Mouse (Mus musculus): Measurements from ENCODE around the gene Lypd4. TPM values are rescaled to one million over a fixed set of nuclear protein-coding genes. Genes with fewer than 3 reads are reported as not detected.
"Not testable (repeated sequence)": the region's sequence is repeated elsewhere in the genome, so short reads cannot be mapped to it uniquely, and the experiment has no call there.

Gene Lypd4
- polyA plus RNA-seq, 1 experiment from 2014 or later: not detected

DNA sequence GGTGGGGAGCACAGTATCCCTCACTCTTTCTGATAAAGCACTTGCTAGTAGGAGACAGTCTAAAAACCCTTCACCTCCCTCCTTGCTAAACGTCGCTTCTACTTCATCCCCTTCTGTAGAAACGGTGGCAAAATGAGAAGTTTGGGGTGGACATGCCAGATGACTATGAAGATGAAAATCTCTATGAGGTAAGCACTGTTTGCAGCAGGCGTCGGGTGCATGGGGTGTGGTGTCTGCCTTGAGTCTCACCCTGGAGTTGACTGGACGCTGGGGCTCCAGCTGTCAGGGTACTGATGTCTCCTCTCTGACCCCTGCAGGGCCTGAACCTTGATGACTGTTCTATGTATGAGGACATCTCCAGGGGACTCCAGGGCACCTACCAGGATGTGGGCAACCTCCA, 31.4 kb upstream of the Lypd4 start:
- Histone ChIP-seq H3K9ac (no peak overlapping the region), H3K4me3 (no peak overlapping the region), H3K36me3 (no peaks in the 10 kb centered on the region), H3K27ac (no peak overlapping the region), H3K4me2 (no peak overlapping the region), H3K27me3 (no peaks in the 10 kb centered on the region), H3K4me1 (peaks cover 29% of the 10 kb centered on the region), H3K9me3 (no peaks in the 10 kb centered on the region)
- WGBS: 63% methylated on average over 6 of the region's 6 CpGs
- no peak for ATAC-seq (ENCODE audit: borderline replicate concordance, extremely low read depth, low FRiP score, low TSS enrichment)

DNA sequence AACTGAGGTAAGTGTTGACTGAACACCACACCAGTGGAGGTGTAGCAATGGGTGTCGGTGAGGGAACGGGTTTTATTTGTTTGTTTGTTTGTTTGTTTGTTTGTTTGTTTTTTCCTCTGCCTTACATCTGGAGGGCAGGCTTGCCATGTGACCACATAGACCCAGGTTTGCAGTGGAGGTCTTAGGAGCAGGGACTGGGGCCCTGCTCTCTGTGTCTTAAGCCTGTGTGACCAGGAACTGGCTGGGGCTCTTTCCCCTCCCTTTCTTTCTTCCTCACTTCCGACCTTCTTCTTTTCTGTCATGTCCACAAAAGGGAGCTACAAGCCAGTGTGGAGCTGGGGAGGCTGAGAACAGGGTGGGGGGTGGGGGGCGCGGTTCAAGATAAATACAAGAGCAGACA, 28.2 kb upstream of the Lypd4 start:
- Histone ChIP-seq H3K4me3 (no peak overlapping the region), H3K4me2 (no peak overlapping the region), H3K27me3 (no peaks in the 10 kb centered on the region), H3K27ac (no peak overlapping the region), H3K4me1 (peaks cover 8% of the 10 kb centered on the region), H3K36me3 (no peaks in the 10 kb centered on the region), H3K9ac (no peak overlapping the region), H3K9me3 (no peaks in the 10 kb centered on the region)
- no peak for ATAC-seq (ENCODE audit: borderline replicate concordance, extremely low read depth, low FRiP score, low TSS enrichment)
- WGBS: 63% methylated on average over 5 of the region's 5 CpGs

DNA sequence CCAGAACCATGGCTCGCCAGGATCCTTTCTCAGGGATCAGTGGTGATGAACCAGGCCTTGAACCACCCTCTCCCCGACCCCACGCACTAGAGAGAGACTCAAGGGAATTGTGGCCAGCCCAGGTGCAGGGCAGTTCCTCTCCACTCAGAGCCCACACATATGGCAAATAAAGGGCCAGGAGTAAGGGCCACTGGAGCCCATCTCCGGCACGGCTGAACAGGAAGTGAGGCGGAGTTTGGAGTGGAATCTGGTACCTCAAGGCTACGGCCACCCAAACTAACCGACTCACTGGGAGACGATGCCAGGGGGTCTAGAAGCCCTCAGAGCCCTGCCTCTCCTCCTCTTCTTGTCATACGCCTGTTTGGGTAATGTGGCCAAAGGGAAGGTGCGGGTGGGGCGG, 27.5 kb upstream of the Lypd4 start, which contains the start of gene Cd79a:
Cd79a (plus strand) TSS at position 158 of the 400 bp plus-strand sequence.
- Histone ChIP-seq H3K4me3 (no peak within 1 kb of the TSS), H3K27ac (no peak within 1 kb of the TSS), H3K4me2 (no peak within 1 kb of the TSS), H3K27me3 (no peaks in the 10 kb centered on the region), H3K4me1 (peaks cover 5% of the 10 kb centered on the region), H3K9ac (no peak within 1 kb of the TSS), H3K9me3 (no peaks in the 10 kb centered on the region), H3K36me3 (no peaks in the 10 kb centered on the region)
- 58% methylated on average over 12 of the region's 12 CpGs for WGBS
- ATAC-seq (ENCODE audit: borderline replicate concordance, extremely low read depth, low FRiP score, low TSS enrichment): no peak

DNA sequence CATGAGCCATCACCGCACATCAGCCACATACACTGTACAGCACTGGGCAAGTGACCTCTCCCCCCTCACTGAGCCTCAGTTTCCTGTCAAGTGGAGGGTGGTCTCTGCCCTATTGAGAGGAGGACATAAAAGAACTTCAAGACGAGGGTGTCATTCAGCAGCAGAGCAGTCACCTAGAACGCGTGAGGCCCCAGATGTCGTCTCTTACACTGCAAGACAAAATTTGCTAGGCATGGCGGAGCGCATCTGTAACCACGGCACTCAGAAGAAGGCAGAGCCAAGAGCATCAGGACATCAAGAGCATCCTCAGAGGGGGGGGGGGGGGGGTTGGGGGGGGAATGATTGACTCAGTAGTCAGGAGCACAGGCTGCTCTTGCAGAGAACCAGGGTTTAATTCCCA, 26.5 kb upstream of the Lypd4 start:
- no peak for ATAC-seq (ENCODE audit: borderline replicate concordance, extremely low read depth, low FRiP score, low TSS enrichment)
- H3K4me3 ChIP-seq: no peak overlapping the region
- H3K4me2 ChIP-seq: no peak overlapping the region
- H3K4me1 ChIP-seq: no peaks in the 10 kb centered on the region
- H3K9ac ChIP-seq: no peak overlapping the region
- no peaks in the 10 kb centered on the region for H3K9me3 ChIP-seq
- H3K36me3 ChIP-seq: peaks cover 3% of the 10 kb centered on the region
- WGBS: 81% methylated on average over 8 of the region's 8 CpGs
- no peak overlapping the region for H3K27ac ChIP-seq
- H3K27me3 ChIP-seq: no peaks in the 10 kb centered on the region

DNA sequence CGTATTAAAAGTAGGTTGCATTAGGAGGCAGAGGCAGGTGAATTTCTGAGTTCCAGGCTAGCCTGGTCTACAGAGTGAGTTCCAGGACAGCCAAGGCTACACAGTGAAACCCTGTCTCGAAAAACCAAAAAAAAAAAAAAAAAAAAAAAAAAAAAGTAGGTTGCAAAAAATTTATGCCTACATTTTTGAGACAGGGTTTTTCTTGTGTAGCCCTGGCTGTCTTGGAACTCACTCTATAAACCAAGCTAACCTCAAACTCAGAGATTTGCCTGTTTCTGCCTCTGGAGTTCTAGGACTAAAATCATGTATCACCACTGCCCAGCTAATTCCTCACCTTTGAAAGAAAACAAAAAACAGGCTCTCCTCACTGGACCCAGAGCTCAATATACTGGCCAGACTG, 26.0 kb upstream of the Lypd4 start:
- not testable (repeated sequence) for ATAC-seq (ENCODE audit: borderline replicate concordance, extremely low read depth, low FRiP score, low TSS enrichment); H3K4me1 ChIP-seq
- 83% methylated on average over 2 of the region's 2 CpGs for WGBS

DNA sequence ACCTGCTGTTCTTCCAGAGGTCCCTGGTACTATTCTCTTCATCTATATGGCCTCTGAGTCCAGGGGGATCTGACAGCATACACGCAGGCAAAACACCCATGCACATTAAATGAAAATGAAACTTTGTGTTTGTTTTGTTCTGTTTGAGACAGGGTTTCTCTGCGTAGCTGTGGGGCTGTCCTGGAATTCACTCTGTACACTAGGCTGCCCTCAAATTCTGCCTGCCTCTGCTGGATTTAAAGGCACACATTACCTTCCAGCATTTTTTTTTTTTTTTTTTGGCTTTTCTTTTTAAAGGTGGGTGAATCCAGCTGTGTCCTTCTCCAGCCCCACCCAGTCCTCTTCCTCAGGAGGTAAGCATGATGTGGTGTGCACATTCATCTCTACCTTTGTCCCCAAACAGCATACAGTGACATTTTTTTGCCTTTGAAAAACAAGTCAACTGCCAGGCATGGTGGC, 22.4 kb upstream of the Lypd4 start:
- no peak overlapping the region; the same call in 1 of the 2 replicates for H3K9ac ChIP-seq
- H3K4me3 ChIP-seq: no peak overlapping the region
- 64% methylated on average over 2 of the region's 2 CpGs for WGBS
- H3K9me3 ChIP-seq: no peaks in the 10 kb centered on the region
- ATAC-seq (ENCODE audit: borderline replicate concordance, extremely low read depth, low FRiP score, low TSS enrichment): no peak
- no peak overlapping the region for H3K27ac ChIP-seq
- no peaks in the 10 kb centered on the region for H3K27me3 ChIP-seq
- no peak overlapping the region for H3K4me2 ChIP-seq
- H3K4me1 ChIP-seq: peaks cover 24% of the 10 kb centered on the region
- H3K36me3 ChIP-seq: peaks cover 42% of the 10 kb centered on the region

More for the DNA sequence above, 26.0 kb upstream of the Lypd4 start:
- not testable (repeated sequence) for H3K9ac ChIP-seq, H3K27me3 ChIP-seq, H3K27ac ChIP-seq, H3K9me3 ChIP-seq, H3K4me2 ChIP-seq, H3K4me3 ChIP-seq, H3K36me3 ChIP-seq

DNA sequence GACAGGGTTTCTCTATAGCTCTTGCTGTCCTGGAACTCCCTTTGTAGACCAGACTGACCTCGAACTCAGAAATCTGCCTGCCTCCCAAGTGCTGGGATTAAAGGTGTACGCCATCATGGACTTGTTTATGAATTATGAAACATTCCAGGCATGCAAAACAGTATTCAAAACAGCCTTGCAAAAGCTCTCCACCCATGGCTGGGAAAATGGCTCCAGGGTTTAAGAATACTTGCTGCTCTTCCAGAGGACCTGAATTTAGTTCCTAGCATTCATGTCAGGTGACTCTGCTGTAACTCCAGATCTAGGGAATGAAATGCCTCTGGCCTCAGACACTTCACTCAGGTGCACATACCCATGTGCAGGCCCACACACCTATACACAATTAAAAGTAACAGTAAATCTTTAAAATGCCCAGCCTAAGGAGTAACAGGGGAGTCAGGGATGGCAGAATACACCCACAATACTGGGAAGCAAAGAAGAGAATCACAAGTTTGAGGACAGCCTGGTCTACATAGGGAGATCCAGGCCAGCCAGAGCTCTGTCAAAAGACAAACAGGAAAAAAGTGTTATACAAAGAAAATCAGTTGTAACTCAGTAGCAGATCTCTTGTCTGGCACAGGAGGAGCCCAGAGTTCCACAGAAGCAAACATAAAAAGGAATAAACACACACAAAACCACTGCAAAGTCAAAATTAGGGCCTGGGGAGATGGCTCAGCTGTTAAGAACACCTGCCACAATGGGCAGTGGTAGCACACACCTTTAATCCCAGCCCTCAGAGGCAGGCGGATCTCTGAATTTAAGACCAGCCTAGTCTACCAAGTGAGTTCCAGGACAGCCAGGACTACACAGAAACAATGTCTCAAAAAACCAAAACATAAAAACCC, 21.7 kb upstream of the Lypd4 start:
- no peak overlapping the region for H3K4me2 ChIP-seq
- ATAC-seq (ENCODE audit: borderline replicate concordance, extremely low read depth, low FRiP score, low TSS enrichment): no peak
- H3K36me3 ChIP-seq: peaks cover 49% of the 10 kb centered on the region
- no peaks in the 10 kb centered on the region for H3K27me3 ChIP-seq
- peaks cover 31% of the 10 kb centered on the region for H3K4me1 ChIP-seq
- peak overlapping the region; percentile 52 for H3K27ac ChIP-seq
- no peak overlapping the region for H3K4me3 ChIP-seq
- H3K9me3 ChIP-seq: no peaks in the 10 kb centered on the region
- WGBS: 48% methylated on average over 3 of the region's 3 CpGs
- H3K9ac ChIP-seq: no peak overlapping the region; the same call in 1 of the 2 replicates

DNA sequence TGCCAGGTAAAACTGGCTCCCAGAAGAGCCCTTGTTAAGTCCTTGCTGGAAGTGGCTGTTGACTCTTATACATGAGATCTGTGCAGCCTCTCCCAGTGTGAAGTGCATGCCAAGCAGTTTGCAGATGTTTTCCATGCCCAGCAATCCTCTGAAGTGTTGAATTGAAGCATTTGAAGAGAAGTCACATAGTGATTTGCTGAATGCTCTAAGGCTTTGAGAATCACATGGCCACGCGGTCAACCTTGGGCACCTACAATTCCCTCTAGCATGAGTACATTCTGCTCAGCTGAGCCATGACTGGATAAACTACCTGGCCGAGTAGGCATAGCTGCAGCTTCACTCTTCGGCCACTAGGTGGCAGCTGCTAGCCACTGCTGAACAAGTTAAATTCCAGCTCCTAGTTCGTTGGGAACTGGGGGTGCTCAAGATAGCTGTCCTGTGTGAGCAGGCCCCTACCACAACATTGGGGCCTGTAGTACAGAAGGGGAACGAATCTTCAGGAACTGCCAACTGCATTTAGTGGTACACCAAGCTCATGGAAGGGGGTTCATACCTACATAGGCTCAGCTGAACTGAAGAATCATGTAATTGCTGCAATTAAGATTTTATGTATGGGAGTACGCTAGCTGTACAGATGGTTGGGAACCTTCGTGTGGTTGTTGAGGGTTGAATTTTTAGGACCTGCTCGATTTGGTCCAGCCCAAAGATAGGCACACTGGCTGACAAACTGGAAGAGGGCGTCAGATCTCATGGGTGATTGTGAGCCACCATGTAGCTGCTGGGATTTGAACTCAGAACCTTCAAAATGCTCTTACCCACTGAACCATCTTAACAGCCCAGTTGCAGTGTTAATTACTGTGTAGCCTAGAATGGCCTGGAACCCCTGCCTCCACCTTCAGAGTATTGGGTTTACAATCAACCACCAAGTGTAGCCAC, 20.8 kb upstream of the Lypd4 start:
- Histone ChIP-seq H3K4me2 (no peak overlapping the region), H3K36me3 (peaks cover 55% of the 10 kb centered on the region), H3K4me1 (peaks cover 40% of the 10 kb centered on the region), H3K27ac (peak overlapping the region; percentile 52), H3K4me3 (no peak overlapping the region), H3K27me3 (no peaks in the 10 kb centered on the region), H3K9ac (no peak overlapping the region), H3K9me3 (no peaks in the 10 kb centered on the region)
- ATAC-seq (ENCODE audit: borderline replicate concordance, extremely low read depth, low FRiP score, low TSS enrichment): peak; percentile 76
- WGBS: 30% methylated on average over 10 of the region's 10 CpGs

DNA sequence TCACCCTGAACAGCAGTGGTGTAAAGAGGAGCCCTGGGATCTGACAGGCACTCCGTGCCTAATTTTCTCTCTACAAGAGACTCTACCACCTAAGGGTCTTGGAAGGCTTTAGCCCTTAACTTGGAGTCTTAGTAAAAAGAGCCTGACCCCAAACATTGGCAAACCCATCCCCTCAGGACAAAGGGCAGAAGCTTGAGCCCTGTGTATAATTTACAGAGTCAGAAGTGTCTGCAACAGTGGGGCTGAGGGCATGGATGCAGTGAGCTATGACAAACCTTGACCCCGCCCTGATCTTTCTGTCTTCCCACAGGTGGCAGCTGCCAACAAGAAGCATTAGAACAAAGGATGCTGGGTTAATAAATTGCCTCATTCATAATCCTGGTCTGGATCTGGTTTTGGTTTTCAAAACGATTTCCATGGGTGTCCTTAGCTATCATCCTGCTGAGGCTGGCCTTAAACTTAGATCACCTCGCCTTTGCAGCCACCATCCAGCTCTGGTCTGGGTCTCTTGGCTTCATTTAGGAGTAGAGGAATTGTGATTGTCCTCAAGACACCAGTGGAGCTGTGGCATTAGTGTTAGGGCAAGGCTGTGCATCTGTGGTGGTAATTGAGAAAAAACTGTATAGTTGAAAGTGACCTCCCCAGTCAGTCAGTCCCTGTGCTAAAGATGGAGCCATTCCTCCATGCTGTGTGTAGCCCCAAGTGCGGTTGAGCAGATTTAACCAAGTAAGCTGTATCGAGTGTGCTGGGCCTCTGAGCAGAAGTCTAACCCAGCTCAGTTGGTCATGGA, 19.9 kb upstream of the Lypd4 start:
- no peak overlapping the region for H3K9ac ChIP-seq
- 69% methylated on average over 6 of the region's 6 CpGs for WGBS
- H3K27me3 ChIP-seq: no peaks in the 10 kb centered on the region
- no peak overlapping the region for H3K4me3 ChIP-seq
- no peaks in the 10 kb centered on the region for H3K9me3 ChIP-seq
- H3K4me1 ChIP-seq: peaks cover 42% of the 10 kb centered on the region
- H3K4me2 ChIP-seq: no peak overlapping the region
- ATAC-seq (ENCODE audit: borderline replicate concordance, extremely low read depth, low FRiP score, low TSS enrichment): no peak; the same call in 1 of the 2 replicates
- peaks cover 55% of the 10 kb centered on the region for H3K36me3 ChIP-seq
- peak overlapping the region; percentile 52 for H3K27ac ChIP-seq

DNA sequence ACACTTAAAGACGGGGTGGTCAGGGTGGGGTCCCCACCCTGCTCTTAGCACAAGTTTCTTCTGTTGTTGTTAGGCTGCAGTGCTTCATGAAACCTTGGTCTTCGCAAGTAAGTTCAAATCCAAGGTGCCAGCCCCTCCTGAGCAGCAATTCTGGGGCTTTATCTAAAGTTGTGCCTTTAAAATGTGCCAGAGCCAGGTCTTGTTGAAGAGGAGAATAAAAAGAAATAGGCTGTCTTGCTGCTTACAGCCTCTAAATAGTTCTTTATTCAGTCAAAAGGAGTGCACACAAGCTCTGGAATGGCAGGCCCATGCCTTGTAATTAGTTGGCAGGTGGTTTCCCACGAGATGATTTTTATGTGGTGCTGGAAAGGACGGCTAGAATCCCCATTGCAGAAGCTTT, 17.4 kb upstream of the Lypd4 start:
- 63% methylated on average over 4 of the region's 4 CpGs for WGBS
- ATAC-seq (ENCODE audit: borderline replicate concordance, extremely low read depth, low FRiP score, low TSS enrichment): no peak
- Histone ChIP-seq H3K36me3 (peaks cover 55% of the 10 kb centered on the region), H3K4me3 (peak overlapping the region; percentile 99; the same call in 1 of the 2 replicates), H3K27ac (no peak overlapping the region), H3K4me1 (peaks cover 42% of the 10 kb centered on the region), H3K9me3 (no peaks in the 10 kb centered on the region), H3K27me3 (no peaks in the 10 kb centered on the region), H3K9ac (peak overlapping the region; percentile 100), H3K4me2 (peak overlapping the region; percentile 79)

DNA sequence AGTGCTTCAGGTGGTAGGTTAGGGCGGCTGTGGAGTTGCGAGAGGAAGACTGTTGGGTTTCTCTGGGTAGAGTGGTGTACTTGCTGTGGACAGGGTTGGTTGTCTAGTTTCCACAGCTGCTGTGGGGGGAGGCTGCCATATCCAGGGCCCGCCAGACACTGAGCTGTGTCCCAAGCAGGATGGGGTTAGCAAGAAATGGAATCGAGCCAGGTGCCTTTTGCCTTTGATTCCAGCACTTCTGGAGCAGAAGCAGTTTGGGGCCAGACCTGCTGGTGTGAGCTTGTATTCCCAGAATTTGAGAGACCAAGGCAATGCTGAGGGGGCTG, 16.5 kb upstream of the Lypd4 start:
- Histone ChIP-seq H3K4me1 (peaks cover 42% of the 10 kb centered on the region), H3K4me2 (peak overlapping the region; percentile 79), H3K4me3 (peak overlapping the region; percentile 99), H3K27ac (peak overlapping the region; percentile 26; the same call in 1 of the 2 replicates), H3K27me3 (no peaks in the 10 kb centered on the region), H3K9me3 (no peaks in the 10 kb centered on the region), H3K9ac (peak overlapping the region; percentile 100), H3K36me3 (peaks cover 52% of the 10 kb centered on the region)
- no peak for ATAC-seq (ENCODE audit: borderline replicate concordance, extremely low read depth, low FRiP score, low TSS enrichment)
- WGBS: 35% methylated on average over 4 of the region's 4 CpGs

Data from lung, embryonic 15.5 days (tissue).